Mouse (Mus musculus) left cerebral cortex, adult 9 months (tissue): ENCODE data around the gene Snap25.

Source experiments
- DNase-seq, 2 experiments: peaks; one replicate each; pipeline ENCODE4 v3.0.0; 2022; ENCODE audit warnings: low spot score in 2 of 2

The Snap25 gene

DNA sequence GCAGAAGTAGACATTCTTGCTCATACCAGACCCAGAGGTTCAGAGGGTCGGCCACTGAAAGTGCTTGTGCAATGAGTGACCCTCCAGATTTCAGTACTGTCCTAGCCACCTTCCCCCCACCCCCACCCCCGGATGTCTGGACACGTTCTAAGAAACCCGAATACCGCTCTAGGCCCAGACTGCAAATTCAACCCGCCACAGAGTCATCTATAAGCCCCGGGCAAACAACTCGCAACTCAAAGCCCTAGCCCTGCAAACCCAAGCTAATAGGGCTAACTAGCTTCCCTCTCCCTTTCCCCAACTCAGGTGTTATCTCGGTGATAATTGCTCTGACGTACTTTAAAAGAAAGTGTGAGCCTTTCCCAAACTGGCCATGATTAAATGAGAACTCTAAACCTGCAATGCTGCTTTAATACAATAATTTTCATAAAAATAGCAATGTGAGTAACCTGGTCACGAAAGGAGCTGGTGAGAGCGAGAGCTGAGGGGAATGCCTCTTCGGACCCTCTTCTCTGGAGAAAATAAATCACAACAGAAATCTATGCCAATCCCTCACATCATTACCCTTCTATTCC, 725 bp upstream of the Snap25 start:
- no peak for DNase-seq

DNA sequence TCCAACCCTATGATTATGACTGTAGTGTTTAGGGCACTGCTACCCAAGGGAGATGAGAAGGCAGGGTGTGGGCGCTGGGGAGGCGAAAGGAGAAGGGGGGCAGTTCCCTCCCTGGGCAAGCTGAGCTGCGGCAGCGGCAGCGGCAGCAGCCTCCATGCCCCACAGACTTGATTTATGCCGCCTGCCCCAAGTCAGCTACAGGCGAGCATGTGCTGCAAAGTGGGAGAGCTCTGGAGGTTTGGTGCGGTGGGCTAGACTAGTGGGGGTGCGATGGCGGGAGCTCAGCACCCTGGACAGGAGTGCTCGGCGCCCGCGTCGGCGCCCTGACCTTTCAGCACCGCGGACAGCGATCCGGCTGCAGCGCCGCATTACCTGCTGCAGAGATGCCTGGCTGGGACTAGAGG, 757 bp downstream of the Snap25 start:
- DNase-seq: peak in 1 of 2 experiments; percentile 49

DNA sequence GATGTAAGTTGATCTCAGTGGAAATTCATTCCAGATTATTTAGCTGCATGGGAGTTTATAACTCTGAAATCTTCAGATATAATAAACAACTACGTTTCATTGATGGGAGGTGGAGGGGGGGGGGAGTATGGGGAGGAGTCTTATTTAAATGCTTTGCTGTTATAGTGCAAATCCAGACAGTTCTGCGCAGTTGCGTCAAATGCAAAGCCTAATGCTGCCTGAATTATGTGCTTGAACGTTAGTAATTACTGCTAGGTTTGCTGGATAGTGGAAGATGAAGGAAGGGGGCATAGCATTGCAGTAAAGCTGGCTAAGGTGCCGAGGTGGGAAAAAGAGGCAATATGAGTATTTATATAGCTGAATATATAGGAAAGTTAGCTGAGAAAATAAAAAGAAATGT, 2.3 kb downstream of the Snap25 start:
- peak in 1 of 2 experiments; percentile 39 for DNase-seq

DNA sequence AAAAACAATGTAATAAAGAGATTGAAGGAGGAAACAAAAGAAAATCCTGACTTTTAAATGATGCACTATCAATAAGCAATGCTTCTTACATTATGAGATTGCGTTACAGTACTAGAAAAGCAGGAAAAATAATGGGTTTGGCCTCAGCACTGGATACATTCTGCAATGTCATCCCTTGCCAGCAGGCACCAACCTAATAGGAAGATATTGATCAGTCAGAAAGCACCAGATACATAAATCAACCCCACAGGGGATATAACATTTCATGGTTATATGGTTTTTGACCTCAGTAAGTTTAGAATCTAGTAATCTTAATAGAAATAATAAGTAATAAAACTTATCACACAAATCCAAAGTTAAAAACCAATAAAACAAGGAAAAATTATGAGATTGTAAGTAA, 3.1 kb downstream of the Snap25 start:
- DNase-seq: no peak

DNA sequence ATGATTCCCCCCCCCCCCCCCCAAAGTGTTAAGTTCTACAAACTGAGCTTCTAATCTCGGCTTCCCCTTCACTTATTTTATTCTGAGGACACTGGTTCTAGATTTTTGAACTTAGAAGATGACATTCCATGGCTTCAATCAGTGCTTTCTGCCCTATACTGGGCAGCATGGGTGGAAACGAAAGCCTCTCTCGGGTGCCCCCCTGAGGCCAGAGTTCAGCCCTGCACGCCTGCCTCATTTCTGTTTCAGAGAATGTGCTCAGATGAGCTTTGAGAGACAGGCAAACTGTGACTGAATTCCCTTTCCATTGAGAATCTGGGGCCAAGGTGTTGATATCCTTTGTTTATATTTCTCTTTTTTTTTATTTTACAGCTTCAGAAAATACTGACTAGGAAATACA, 7.0 kb downstream of the Snap25 start:
- peak in 1 of 2 experiments; percentile 59 for DNase-seq

DNA sequence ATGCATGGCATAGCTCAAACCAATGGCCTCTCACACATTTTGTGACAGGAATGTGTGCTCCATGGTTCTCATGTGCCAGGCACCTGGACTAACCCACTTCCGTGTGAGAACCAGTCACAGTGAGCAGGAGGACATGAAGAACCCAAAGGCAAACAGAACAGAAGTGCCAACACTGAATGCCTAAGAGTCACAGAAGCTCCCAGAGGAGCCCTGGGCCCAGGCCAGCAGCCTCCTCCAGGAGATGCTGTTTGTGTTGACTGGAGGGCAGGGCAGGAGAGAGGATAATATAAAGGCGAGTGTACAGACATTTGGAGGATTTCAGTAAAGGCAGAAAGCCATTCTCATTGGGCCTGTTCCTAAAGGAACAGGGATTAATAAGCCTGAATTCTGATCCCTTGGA, 25.0 kb downstream of the Snap25 start:
- no peak for DNase-seq

DNA sequence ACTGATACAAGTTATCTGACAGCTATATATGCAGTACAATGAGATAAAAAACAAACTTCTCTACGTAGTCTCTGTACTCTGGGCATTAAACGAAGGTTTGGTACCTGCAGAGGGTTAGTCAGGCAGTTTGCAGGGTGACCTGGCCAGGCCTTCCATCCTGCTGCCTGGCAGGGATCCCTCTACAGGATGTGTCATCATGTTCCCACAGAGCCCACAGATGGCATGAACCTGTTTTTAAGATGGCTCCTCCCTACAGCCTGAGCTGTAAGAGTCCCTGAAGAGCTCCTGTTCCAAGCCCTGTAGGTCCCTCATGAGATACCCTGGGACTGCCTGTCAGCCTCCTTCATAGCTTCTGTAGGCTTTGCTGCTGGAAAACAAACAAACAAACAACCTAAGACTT, 29.0 kb downstream of the Snap25 start:
- no peak for DNase-seq

DNA sequence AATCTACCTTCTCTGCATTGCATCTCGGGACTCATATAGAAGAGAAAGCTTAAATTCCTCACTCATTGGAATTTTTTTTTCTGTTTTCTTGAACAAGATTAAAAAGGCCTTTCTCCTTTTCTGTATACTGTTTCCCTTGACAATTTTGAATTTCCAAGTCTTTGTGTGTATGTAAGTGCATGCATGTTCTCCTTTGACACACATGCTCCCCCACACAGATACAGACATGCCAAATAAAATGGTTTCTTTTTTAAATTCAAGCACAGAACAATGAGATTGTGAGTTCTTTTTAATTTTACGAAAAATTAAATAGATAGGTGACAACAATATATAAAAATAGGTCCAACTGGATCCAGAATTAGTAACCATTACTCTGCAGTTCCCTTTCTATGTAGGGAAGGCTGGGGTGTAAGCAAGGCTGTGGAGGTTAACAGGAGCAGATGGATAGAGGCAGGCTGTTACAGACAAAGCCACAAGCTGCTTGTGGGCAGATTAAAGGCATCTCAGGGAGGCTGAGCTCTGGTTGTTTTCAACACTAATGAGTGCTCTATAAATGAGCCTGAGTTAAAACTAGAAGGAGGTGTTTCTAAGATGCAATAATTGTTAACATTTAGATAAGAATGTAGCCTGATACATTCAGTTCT, 31.6 kb downstream of the Snap25 start:
- DNase-seq: no peak

DNA sequence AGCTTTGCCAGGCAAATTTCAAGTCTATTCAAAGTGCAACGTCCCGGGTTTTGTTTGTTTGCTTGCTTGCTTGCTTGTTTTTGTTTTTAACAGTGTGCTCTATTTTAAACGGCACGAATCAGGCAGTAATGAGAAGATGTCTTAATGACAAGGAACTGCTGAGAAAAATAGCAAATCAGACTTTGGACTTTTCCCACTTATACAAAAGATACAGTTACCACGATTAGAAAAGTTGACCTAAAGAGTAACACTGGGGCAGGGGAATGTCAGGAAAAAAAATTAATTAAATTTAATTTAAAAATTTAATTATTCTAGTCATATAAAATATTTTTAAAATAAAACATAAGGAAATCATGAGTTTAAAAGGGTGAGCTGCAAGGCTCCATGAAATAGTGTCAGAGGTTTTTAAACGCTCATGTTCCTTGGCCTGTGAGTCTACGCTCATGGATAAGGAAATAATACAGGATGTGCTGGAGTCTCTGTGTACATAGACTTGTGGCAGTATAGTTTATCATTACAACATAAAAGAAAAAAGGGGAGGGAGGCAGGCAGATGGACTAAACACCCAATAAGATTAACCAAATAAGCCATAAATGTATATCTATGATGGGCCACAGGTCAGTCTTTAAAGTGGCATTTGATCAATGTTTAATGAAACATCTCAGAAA, 32.2 kb downstream of the Snap25 start:
- DNase-seq: no peak

DNA sequence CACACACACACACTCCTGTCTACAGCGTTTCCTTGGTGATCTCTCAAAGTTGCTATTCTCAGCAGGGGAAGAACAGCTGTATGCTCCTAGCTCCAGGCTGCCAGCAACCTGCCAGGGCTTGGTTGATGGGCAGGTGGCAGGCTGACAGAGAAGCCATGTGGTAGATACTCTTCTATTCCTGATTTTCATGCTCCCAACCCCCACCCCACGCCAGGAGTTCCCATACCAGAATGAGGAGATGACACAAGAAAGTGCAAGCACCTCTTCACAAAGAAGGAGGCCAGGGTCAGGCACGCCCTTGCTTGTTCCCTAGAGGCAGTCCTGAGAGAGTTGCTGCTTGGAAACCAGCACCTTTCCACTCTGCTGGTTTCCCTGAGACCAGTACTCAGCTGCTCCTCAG, 40.4 kb downstream of the Snap25 start:
- peak in 1 of 2 experiments; percentile 23 for DNase-seq

DNA sequence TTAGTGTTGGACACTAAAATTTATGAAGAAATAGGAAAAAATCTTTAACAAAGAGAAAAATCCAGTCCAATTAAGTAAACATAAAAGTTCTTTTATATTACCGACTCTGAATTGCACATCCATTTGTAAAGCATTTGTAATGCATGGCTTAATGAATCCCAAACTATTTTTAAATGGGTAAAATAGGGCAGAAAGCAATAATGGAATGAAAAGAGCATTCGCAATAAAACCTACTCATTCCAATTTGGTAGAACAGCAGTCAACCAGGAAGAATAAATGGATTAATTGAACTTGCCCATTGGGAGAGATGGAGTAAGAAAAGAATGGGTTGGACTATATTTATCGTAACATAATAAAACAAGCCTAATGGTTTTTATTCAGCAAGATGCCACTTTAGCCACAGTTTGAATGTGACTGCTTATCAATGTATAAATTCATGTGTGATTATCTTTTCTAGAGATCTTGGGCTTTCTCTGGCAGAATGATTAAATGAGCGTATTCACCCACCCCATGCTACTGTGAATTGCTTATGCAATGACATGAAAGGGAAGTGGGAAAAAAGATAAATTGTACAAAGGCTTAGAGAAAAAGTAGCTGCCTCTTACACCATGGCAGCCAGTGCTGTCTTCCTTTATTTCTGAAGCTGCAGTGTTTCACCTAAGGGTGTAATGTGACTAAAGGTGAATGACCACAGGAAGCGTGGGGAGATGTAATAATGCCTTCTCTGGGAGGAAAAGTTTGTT, 45.7 kb downstream of the Snap25 start:
- no peak for DNase-seq

DNA sequence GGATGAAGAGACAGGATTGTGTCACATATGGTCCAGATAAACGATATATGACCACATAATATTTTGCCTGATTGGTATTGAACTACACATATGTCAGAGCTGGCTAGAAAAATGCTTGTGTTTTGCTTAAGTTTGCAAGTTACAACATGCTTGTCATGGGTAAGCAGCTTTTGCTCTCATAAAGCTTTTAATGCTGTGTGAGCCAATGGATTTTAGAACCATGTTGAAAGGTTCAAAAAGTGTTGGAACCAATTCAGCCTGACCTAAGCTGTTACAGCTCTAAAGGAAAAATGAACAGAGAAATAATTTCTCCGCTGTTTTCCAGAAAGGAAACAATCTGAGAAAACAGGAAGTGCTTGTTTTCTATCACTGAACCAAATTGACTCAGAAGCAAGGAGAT, 64.9 kb downstream of the Snap25 start:
- no peak for DNase-seq

DNA sequence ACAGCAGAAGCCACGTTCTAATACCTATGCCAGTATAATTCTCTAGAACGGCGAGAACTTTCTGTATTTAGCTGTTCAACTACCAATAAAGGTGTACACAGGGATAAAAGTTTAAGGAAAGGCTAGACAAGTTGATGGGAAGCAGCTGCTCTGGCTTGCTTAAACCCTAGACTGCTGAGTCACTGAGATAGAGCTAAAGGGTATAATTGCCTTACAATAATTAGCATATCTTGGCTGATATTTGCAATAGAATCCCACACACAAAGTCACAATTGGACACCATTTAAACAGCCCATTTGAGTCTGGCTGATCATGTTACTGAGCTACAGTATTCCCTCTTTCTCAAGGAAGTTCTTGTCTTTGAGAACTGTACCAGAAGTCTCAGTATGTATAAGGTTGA, 65.4 kb downstream of the Snap25 start:
- no peak for DNase-seq

DNA sequence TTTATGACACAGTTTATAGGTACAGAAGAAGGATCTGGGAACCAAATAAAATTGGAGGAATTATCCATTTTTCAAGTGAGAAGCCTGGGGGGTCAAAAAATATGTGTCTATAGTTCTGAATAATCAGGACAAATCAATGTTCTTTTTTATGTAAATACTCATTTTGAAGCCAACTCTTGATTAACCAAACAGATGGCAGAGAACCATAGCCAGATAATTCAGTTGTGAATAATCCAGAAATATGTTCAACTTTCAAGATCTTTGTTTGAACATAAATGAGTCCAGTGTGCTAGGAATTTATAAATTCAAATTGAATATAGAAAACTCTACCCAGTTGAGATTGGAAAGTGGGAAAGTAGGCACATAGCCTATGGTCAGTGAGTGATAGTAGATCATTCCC, 67.0 kb downstream of the Snap25 start:
- DNase-seq: no peak

DNA sequence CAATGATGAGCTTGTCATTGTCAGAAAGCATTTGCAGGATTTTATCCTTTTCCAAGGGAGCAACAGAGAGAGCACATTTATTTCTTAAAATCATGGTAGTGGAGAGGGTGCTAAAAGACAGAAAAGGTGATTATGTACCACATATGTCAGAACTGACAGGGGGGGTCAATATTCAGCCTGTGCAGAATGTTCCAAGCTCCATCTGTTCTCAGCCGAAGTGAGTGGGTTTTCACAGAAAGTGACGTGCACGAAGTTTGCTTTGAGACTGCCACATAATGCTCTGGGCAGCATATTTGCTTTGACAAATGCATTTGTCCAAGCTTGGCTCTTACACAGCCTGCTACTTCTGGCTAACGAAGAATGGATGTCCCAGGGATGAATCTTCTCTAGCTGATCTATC, 71.1 kb downstream of the Snap25 start:
- DNase-seq: peak in 1 of 2 experiments; percentile 65

DNA sequence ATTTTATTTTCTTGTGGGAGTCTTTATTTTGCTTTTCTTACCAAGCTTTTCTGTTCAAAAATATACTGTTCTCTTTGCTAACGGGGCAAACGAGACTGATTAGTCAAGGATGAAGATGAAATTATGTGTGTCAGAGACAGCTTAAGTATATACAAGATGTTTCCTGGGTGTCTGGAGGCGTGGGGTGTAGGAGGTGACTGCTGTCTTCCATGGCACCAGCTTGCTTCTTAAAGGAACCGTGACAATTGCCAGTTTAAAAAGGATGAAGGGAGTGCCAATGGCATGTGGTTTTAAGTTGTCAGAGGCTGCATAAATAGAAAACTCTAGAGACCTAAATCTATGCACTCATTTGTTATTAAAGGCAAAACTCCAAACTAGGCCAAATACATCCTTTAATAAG, 75.1 kb downstream of the Snap25 start:
- DNase-seq: peak; percentile 88 to 90

DNA sequence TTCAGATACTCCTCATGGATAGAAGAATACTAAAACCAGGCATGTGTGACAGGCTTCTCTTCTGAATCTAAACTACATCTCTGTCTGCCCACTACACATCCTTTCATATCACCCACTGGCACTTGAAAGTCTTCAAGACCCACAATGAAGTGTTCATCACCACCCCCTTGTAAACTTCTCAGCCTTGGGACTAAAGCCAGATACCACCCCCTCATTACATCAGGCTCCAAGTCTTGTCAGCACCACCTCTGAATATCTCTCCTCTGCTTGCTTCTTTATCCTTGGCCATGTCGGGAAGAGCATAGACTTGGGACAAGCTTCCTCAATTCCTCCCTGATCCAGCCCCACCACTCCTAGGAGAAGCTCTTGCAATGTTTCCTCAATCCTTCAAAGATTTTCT, 83.3 kb downstream of the Snap25 start:
- DNase-seq: peak in 1 of 2 experiments; percentile 69

DNA sequence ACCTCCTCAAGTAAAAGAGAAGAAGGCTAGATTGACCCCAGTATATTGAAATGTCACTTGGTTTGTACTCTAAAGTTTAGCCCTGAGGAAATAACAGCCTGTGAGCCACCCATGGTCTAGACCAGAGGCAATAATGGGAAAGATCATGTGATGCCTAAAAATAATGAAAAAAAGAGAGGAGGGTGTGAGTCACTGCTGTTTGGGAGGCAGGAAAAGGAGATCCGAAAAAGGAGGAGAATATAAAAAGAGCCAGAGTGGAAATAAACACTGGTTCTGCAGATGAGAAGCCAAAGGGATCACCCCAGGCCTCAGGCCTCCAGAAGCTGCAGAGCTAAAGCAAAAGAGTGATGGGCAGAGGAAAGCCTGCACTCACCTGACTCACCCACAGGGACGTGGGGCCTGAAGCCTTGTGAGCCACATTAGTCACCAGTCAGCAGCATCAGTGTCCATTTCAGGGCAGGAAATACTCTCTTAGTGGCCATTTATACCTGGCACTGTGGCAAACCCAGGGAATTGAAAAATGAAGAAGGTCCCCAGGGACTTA, 85.7 kb downstream of the Snap25 start:
- no peak for DNase-seq

DNA sequence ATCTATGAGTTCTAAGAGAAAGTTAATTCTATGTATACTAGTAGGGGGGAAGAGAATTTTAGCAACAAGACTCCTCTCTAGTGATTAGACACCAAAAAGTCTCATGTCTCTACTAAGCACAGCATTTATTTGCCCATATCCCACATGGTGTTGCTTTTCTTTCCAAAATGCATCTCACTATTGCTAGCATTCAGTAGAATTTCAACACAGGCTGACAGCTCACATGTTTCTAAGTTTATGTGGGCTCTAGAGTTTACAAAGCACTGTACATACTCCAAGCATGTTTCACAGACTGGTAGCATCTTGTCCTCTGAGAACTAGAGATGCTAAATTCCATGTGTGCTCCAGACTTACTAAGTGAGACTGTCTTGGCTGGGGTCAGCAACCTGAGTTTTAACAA, 87.8 kb downstream of the Snap25 start:
- no peak for DNase-seq

DNA sequence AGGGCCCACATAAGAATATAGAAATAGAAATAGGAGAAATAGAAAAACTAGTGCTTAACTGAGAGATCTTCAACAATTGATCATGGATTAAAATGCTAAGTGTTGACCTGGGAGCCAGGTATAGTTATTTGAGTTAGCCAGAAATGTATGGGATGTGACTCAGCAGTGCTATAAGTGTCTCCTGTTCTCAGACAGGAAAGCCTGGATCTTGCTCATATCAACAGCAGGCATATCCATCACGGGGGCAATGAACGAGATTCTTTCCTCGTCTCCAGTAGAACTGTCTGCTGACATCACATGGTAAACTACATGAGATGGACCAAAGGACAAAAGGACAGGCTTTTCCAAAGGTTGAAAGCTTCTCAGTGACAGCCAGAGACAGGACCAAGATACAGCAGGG, 88.8 kb downstream of the Snap25 start:
- no peak for DNase-seq

DNA sequence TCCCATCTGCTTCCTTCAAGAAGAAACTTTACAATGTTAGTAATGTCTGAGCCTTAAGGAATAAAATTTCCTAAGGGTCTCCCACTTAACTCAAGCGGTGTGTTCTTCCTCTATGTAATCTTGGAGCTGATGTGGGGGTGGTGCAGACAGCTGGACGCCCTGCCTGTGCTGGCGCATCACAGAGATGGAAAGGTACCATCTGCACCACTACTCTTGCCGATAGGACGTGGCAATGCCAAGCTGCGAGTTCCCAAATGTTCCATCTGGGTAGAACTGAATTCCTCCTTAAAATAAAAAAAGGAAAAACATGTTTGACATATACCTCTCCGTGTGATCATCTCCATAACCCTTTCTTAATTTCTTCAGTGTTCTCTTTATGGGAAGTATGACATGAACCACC, 89.9 kb downstream of the Snap25 start:
- peak in 1 of 2 experiments; percentile 82 for DNase-seq

DNA sequence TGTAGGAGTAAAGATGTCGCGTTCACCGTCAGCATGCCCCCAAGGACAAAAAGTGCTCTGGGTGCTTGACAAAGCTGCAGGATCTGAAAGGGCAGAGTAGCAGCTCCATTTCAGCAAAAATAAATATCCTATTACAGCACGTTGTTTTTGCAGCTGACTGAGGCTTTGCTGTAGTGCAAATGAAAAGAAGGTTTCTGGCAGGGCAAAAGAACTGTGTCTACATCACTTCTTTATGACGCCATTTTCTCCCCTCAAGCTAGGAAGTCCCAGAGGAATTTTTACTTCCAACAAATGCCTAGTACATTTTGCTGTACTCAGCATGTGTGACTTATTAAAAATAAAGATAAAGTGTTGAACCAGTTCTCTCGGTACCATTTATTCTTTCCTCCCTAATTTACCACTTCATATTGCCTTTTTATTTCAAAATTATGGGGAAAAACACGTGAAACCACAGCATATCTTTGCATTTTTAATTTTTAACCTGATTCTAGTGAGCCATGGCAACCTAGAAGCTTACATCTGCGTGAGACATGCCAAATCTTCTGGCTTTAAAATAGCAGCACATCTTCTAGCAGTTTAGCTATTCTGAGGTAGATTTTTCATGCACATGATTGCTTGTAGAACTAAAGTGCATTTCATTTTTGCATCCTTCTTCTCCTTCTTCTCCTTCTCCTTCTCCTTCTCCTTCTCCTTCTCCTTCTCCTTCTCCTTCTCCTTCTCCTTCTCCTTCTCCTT, 94.9 kb downstream of the Snap25 start:
- no peak for DNase-seq
